Mouse (Mus musculus): ENCODE measurements at regions not wholly inside any gene's neighbourhood (a gene's known extent, or its start where the extent isn't known, plus 50 kb on each side); places are given as distances from the start of the nearest gene placed in this dataset.

- no peak for TF ChIP-seq CTCF (IDR thresholded peaks at IDR 0.05; ENCODE audit: borderline replicate concordance, insufficient read depth, low read length)
- no peak for TF ChIP-seq POLR2A (IDR thresholded peaks at IDR 0.05; ENCODE audit: low read depth, low read length)
Measured at GRCm38 (mm10) chr1:35899536-35899935, 168.7 kb upstream of the Hs6st1 start.

Data from embryonic fibroblast, embryonic 13.5 days (primary cell).